Mouse (Mus musculus): ENCODE results near the gene Gm21915. TPM values are rescaled to one million over a fixed set of nuclear protein-coding genes. Genes with fewer than 3 reads are reported as not detected.

Gene Gm21915
- total RNA-seq, 2 experiments from 2014 or later = not detected

DNA sequence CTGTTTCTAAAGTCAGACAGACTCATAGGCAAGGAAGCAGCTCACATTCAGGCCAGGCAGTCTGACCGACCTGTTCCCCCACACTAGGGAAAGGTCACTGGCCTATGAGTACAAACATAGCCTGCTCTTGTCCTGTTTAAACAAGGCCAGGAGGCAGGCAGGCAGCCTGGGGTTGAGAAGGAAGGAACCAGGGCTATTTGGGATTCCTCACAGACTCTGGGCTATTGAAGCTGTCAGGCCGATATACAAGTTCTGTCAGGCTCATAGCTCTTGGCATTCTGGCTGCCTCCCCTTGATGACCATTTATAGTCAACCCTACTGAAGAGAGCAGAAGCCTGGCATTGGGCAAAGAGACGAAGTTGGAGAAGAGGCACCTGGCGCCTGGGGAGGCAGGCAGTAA is 41.2 kb downstream of the Gm21915 start:
- ATAC-seq (ENCODE audit: poor library complexity, severe bottlenecking) = no peak

GRCm38 (mm10) chr9:40717182-40717874 is 46.9 kb downstream of the Gm21915 start:
- no peak for ATAC-seq (ENCODE audit: poor library complexity, severe bottlenecking)

DNA sequence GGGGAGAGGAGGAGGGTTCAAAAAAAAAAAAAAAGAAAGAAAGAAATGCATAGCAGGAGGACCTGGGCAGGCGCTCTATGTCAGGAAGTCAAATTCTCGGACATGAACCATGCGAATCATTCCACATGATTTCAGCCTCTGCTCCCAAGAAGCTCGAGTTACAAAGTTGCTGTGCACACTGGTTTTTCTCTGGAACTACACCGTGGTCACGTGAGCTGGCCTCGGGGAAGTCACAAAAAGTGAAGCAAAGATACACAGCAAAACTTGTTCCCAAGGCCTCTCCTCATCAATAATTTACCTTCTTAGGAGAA is 47.4 kb downstream of the Gm21915 start:
- ATAC-seq (ENCODE audit: poor library complexity, severe bottlenecking) = no peak

Other genes with a start within 250 kb of the Gm21915 start
- 21.4 and 23.0 TPM in 2 replicates for gene Gramd1b, start 139.2 kb upstream of the Gm21915 start, total RNA-seq (2015)
- gene Gramd1b, start 139.2 kb upstream of the Gm21915 start, total RNA-seq (2017) = 12.9 and 20.1 TPM in 2 replicates
- gene Clmp, start 15.3 kb downstream of the Gm21915 start, total RNA-seq (2015) = 0.30 and 1.3 TPM in 2 replicates
- gene Clmp, start 15.3 kb downstream of the Gm21915 start, total RNA-seq (2017) = 0.61 and 1.4 TPM in 2 replicates
- 2,454 and 2,467 TPM in 2 replicates for gene Hspa8, start 130.4 kb downstream of the Gm21915 start, total RNA-seq (2015)
- 3,359 and 3,514 TPM in 2 replicates for gene Hspa8, start 130.4 kb downstream of the Gm21915 start, total RNA-seq (2017)
- not detected in 2 replicates for gene Bsx, start 203.5 kb downstream of the Gm21915 start, total RNA-seq (2015)
- gene Bsx, start 203.5 kb downstream of the Gm21915 start, total RNA-seq (2017) = not detected in 2 replicates

Data from megakaryocyte, adult 5-6 weeks (primary cell).